Mouse (Mus musculus): ENCODE data around the gene Plekhg2. TPM values are rescaled to one million over a fixed set of nuclear protein-coding genes. Genes with fewer than 3 reads are reported as not detected.

Gene Plekhg2
- polyA plus RNA-seq, 1 experiment from 2014 or later, result 23.1 TPM

DNA sequence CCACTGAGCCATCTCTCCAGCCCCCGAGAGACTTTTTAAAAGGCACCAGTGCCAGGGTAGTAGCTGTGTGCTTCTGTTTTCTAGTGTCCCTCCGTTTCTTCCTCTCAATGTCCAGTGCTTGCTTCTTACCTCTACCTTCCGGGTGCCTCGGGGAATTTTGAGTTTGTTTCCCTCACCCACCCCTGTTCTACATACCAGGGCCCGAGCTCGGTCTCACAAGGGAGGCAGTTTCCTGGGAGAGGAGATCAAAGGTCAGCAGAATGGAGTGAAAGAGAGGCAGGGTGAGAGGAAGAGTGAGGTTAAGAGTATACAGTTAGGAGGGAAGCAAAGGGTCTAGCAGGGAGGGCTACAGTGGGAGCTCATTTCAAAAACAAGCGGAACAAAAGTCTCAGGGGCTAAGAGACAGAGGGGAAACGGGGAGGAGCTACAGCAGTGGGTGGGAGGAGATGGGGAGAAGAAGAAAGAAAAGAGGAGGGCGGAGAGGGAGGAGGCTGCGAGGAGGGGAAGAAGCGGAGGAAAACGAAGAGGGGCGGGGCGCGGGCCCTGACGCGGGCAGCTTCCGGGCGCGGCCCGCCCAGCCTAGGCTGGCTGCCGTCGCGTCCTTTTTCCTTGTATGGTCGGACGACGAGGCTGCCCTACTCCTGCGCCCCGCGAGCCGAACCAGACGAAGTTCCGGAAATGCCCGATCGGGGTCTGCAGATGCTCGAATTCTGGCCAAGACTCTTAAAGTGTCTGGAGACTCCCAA, 3.0 kb upstream of the Plekhg2 start:
- Histone ChIP-seq H3K9me3 (replicated peaks; ENCODE audit: control insufficient read depth, low read length, poor library complexity, severe bottlenecking) (no peaks in the 10 kb centered on the region), H3K4me1 (ENCODE audit: control insufficient read depth, insufficient read depth, low read length) (peaks cover 25% of the 10 kb centered on the region), H3K27me3 (ENCODE audit: control insufficient read depth, insufficient read depth, low read depth, low read length) (peaks cover 4% of the 10 kb centered on the region; the same call in 1 of the 2 replicates), H3K4me3 (ENCODE audit: low read depth, low read length) (peak overlapping the region; percentile 48), H3K4me2 (ENCODE audit: low read length) (peak overlapping the region; percentile 81), H3K36me3 (ENCODE audit: control insufficient read depth, insufficient read depth, low read length) (no peaks in the 10 kb centered on the region), H3K9ac (ENCODE audit: low read depth, low read length) (peak overlapping the region; percentile 68), H3K27ac (ENCODE audit: low read length) (peak overlapping the region; percentile 81)
- 1% methylated on average over 32 of the region's 36 CpGs for WGBS
- ATAC-seq, result 0 out of 2 replicates have a peak, but pooled peaks have one; percentile 7

DNA sequence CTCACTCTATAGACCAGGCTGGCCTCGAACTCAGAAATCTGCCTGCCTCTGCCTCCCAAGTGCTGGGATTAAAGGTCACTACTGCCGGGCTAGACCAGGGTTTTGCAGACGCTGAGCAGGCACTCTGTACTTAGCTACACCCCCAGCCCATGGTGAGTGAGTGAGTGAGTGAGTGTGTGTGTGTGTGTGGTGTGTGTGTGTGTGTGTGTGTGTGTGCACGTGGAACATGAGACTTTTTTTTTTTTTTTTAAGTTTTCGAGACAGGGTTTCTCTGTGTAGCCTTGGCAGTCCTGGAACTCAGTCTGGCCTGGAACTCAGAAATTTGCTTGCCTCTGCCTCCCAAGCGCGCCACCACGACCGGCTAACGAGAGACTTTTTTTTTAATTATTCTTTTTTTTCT, 2.2 kb upstream of the Plekhg2 start:
- H3K4me3 ChIP-seq (ENCODE audit: low read depth, low read length), result no peak overlapping the region
- no peaks in the 10 kb centered on the region for H3K36me3 ChIP-seq (ENCODE audit: control insufficient read depth, insufficient read depth, low read length)
- 81% methylated on average over 10 of the region's 10 CpGs for WGBS
- H3K27me3 ChIP-seq (ENCODE audit: control insufficient read depth, insufficient read depth, low read depth, low read length), result peaks cover 4% of the 10 kb centered on the region; the same call in 1 of the 2 replicates
- H3K27ac ChIP-seq (ENCODE audit: low read length), result no peak overlapping the region
- H3K4me2 ChIP-seq (ENCODE audit: low read length), result no peak overlapping the region
- H3K4me1 ChIP-seq (ENCODE audit: control insufficient read depth, insufficient read depth, low read length), result peaks cover 25% of the 10 kb centered on the region
- H3K9ac ChIP-seq (ENCODE audit: low read depth, low read length), result no peak overlapping the region
- no peaks in the 10 kb centered on the region for H3K9me3 ChIP-seq (replicated peaks; ENCODE audit: control insufficient read depth, low read length, poor library complexity, severe bottlenecking)
- ATAC-seq, result no peak

DNA sequence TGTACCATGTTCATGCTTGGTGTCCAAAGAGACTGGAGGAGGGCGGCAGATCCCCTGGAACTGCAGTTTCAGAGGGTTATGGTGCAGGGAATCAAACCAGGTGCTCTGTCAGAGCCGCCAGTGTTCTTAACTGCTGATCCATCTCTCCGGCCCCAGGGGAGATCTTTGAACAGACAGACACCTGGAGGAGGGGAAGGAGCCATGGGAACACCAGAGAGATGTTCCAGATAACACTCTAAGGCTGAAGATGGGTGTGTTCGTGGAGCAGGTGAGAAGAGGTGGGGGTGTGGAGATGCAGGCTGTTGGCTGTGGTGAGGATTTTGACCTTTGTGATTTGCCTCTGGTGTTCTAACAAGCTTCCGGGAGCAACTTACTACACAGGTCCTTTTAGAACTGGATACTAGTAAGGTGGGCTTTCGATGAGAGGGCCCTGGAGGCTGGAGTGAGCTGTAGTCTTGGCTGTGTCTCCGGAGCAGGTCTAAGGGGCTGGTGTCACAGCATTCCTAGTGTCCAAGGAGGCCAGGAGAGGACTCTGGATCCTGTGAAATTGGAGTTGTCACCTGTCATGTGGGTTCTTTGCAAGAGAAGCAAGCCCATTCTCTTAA, 1.6 kb upstream of the Plekhg2 start:
- Histone ChIP-seq H3K27ac (ENCODE audit: low read length) (0 out of 2 replicates have a peak overlapping the region, but pooled peaks have one; percentile 10), H3K36me3 (ENCODE audit: control insufficient read depth, insufficient read depth, low read length) (no peaks in the 10 kb centered on the region), H3K9me3 (replicated peaks; ENCODE audit: control insufficient read depth, low read length, poor library complexity, severe bottlenecking) (no peaks in the 10 kb centered on the region), H3K27me3 (ENCODE audit: control insufficient read depth, insufficient read depth, low read depth, low read length) (peaks cover 4% of the 10 kb centered on the region; the same call in 1 of the 2 replicates), H3K4me1 (ENCODE audit: control insufficient read depth, insufficient read depth, low read length) (peaks cover 23% of the 10 kb centered on the region), H3K4me3 (ENCODE audit: low read depth, low read length) (no peak overlapping the region), H3K9ac (ENCODE audit: low read depth, low read length) (no peak overlapping the region), H3K4me2 (ENCODE audit: low read length) (no peak overlapping the region)
- no peak for ATAC-seq
- 82% methylated on average over 7 of the region's 7 CpGs for WGBS

DNA sequence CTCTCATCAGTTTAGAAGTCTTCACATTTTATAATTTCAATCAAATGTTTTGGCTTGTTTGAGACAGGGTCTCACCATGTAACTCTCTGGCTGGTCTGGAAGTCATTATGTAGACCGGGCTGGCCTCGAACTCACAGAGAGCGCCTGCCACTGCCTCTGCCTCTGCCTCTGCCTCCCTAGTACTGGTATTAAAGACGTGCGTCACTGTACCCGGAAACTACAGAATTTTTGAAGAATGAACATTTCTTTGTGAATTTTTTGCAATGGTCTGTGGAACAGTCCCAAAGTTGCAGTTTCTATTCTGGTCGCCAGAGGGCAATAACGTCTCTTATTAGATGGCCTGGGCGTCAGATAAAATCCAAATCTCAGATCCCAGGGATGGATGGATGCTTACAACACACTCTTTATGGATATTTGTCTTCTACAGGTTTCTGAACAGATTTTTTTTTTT, 757 bp upstream of the Plekhg2 start:
- H3K4me2 ChIP-seq (ENCODE audit: low read length), result peak overlapping the region; percentile 96
- WGBS, result under 1% methylated on average over 9 of the region's 9 CpGs
- H3K4me3 ChIP-seq (ENCODE audit: low read depth, low read length), result peak overlapping the region; percentile 88
- peak overlapping the region; percentile 18; the same call in 1 of the 2 replicates for H3K9ac ChIP-seq (ENCODE audit: low read depth, low read length)
- ATAC-seq, result peak; percentile 11
- H3K27me3 ChIP-seq (ENCODE audit: control insufficient read depth, insufficient read depth, low read depth, low read length), result peaks cover 4% of the 10 kb centered on the region; the same call in 1 of the 2 replicates
- peaks cover 21% of the 10 kb centered on the region for H3K4me1 ChIP-seq (ENCODE audit: control insufficient read depth, insufficient read depth, low read length)
- H3K27ac ChIP-seq (ENCODE audit: low read length), result peak overlapping the region; percentile 88; the same call in 1 of the 2 replicates
- H3K9me3 ChIP-seq (replicated peaks; ENCODE audit: control insufficient read depth, low read length, poor library complexity, severe bottlenecking), result no peaks in the 10 kb centered on the region
- no peaks in the 10 kb centered on the region for H3K36me3 ChIP-seq (ENCODE audit: control insufficient read depth, insufficient read depth, low read length)

DNA sequence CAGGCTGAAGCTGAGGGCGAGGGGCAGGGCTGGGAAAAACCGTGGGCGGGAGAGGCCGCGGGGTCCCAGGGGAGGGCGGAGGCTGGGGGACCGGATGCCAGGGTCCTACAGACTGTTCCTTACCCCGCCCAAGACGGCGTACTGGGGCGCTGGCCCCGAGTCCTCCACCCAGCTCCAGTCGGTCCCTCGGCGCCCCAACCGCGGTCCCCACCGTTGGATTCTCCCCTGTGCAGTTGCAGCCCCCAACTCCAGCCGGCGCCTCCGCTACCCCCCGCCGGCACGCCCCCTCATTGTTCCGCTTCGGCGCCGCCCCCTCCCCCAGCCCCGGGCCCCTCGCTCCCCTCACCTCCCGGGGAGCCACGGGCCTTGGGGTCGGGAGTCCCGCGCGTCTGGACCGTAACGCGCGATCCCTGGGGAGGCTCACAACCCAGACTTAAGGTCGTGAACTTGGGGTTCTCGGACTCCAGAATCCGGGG, 847 bp downstream of the Plekhg2 start:
- peak overlapping the region; percentile 80 for H3K9ac ChIP-seq (ENCODE audit: low read depth, low read length)
- H3K4me3 ChIP-seq (ENCODE audit: low read depth, low read length), result peak overlapping the region; percentile 88
- peaks cover 18% of the 10 kb centered on the region for H3K4me1 ChIP-seq (ENCODE audit: control insufficient read depth, insufficient read depth, low read length)
- H3K27me3 ChIP-seq (ENCODE audit: control insufficient read depth, insufficient read depth, low read depth, low read length), result no peaks in the 10 kb centered on the region
- H3K4me2 ChIP-seq (ENCODE audit: low read length), result peak overlapping the region; percentile 96
- no peaks in the 10 kb centered on the region for H3K9me3 ChIP-seq (replicated peaks; ENCODE audit: control insufficient read depth, low read length, poor library complexity, severe bottlenecking)
- under 1% methylated on average over 25 of the region's 43 CpGs for WGBS
- peak overlapping the region; percentile 88 for H3K27ac ChIP-seq (ENCODE audit: low read length)
- H3K36me3 ChIP-seq (ENCODE audit: control insufficient read depth, insufficient read depth, low read length), result no peaks in the 10 kb centered on the region
- ATAC-seq, result 0 out of 2 replicates have a peak, but pooled peaks have one; percentile 2

DNA sequence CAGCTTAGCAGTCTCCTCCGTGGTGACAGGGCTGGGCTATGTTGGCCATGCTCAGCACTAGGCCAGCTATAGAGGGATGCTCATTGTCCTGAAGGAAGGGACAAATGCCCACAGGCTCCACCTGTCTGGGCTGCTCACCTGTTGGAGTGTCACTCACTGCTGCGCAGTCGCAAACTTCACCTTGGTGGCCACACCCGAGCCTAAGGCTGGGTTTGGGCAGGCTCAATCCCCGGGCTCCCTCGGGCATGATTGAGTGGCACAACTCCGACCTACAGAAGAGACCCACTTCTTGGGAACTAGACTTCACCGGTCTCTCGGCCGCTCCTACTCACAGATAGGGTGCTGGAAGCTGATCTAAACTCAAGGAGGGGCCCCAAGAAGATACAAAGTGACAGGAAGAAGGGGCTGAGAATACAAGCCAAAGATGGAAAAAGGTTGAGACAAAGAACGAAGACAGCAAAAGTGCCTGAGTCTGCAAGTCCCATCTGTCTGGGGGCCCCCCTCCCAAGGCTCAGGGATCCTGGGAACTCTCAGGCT, 1.4 kb downstream of the Plekhg2 start:
- Histone ChIP-seq H3K9me3 (replicated peaks; ENCODE audit: control insufficient read depth, low read length, poor library complexity, severe bottlenecking) (no peaks in the 10 kb centered on the region), H3K27ac (ENCODE audit: low read length) (peak overlapping the region; percentile 88), H3K4me2 (ENCODE audit: low read length) (peak overlapping the region; percentile 96), H3K36me3 (ENCODE audit: control insufficient read depth, insufficient read depth, low read length) (no peaks in the 10 kb centered on the region), H3K4me3 (ENCODE audit: low read depth, low read length) (peak overlapping the region; percentile 88), H3K27me3 (ENCODE audit: control insufficient read depth, insufficient read depth, low read depth, low read length) (no peaks in the 10 kb centered on the region), H3K9ac (ENCODE audit: low read depth, low read length) (peak overlapping the region; percentile 80), H3K4me1 (ENCODE audit: control insufficient read depth, insufficient read depth, low read length) (peaks cover 12% of the 10 kb centered on the region)
- WGBS, result 4% methylated on average over 11 of the region's 11 CpGs
- no peak for ATAC-seq

DNA sequence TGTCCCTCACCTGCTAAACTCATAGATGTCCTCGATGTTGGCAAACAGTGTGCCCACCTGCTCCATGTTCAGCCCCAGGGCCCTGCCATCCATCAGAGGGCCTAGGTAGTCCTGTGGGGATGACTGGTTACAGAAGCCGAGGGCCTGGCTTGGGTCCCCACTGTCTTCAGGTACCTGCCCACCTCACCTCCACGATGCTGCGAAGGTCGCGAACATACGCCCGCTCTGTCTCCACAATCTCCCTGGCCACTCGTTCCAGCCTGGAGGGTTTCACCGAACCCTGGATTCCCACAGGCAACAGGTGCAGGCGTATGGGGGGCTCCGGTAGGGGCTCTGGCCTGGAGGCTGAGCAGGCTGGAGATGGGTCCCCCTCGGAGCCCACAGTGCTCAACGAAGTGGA, 2.3 kb downstream of the Plekhg2 start:
- Histone ChIP-seq H3K27ac (ENCODE audit: low read length) (no peak overlapping the region), H3K9me3 (replicated peaks; ENCODE audit: control insufficient read depth, low read length, poor library complexity, severe bottlenecking) (no peaks in the 10 kb centered on the region), H3K4me1 (ENCODE audit: control insufficient read depth, insufficient read depth, low read length) (peaks cover 9% of the 10 kb centered on the region), H3K9ac (ENCODE audit: low read depth, low read length) (no peak overlapping the region), H3K4me3 (ENCODE audit: low read depth, low read length) (no peak overlapping the region), H3K36me3 (ENCODE audit: control insufficient read depth, insufficient read depth, low read length) (no peaks in the 10 kb centered on the region), H3K27me3 (ENCODE audit: control insufficient read depth, insufficient read depth, low read depth, low read length) (no peaks in the 10 kb centered on the region), H3K4me2 (ENCODE audit: low read length) (peak overlapping the region; percentile 96; the same call in 1 of the 2 replicates)
- WGBS, result 97% methylated on average over 14 of the region's 14 CpGs
- ATAC-seq, result no peak

DNA sequence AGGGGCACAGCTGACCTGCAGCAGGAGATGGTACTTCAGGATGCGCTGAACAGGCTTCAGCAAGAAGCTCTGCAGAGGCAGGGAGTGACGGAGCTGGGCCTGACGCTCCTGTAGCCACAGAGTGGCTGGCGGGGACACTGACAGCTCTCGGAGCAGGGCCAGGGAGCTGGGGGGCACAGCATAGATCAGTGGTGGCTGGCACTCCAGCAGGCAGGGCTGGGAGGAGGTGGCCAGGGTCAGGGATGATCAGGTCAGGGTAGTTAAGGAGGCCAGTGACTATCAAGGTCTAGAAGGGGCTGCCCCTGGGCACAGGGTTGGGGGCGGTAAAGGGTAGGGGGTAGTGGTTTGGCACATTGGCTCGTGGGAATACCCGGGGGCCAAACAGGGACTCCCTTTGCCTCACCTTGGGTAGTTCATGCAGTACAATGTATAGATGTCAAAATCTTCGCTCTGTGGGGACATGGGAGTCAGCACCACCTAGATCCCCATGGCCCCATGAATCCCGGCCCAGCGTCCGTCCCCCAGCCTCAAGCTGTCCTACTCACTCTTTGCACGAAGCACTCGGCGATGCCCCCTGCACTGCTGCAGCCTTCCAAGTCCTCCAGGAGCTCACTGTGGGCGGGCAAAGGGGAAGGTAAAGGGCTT, 4.0 kb downstream of the Plekhg2 start:
- H3K9me3 ChIP-seq (replicated peaks; ENCODE audit: control insufficient read depth, low read length, poor library complexity, severe bottlenecking), result no peaks in the 10 kb centered on the region
- ATAC-seq, result no peak
- no peak overlapping the region for H3K4me3 ChIP-seq (ENCODE audit: low read depth, low read length)
- H3K9ac ChIP-seq (ENCODE audit: low read depth, low read length), result peak overlapping the region; percentile 25; the same call in 1 of the 2 replicates
- 91% methylated on average over 16 of the region's 16 CpGs for WGBS
- H3K4me2 ChIP-seq (ENCODE audit: low read length), result no peak overlapping the region
- H3K27ac ChIP-seq (ENCODE audit: low read length), result no peak overlapping the region
- no peaks in the 10 kb centered on the region for H3K36me3 ChIP-seq (ENCODE audit: control insufficient read depth, insufficient read depth, low read length)
- peaks cover 9% of the 10 kb centered on the region for H3K4me1 ChIP-seq (ENCODE audit: control insufficient read depth, insufficient read depth, low read length)
- H3K27me3 ChIP-seq (ENCODE audit: control insufficient read depth, insufficient read depth, low read depth, low read length), result no peaks in the 10 kb centered on the region

Measured in midbrain, embryonic 16.5 days (tissue).